ENCODE assay signal across 10 mouse cellular contexts in the genomic region with DNA sequence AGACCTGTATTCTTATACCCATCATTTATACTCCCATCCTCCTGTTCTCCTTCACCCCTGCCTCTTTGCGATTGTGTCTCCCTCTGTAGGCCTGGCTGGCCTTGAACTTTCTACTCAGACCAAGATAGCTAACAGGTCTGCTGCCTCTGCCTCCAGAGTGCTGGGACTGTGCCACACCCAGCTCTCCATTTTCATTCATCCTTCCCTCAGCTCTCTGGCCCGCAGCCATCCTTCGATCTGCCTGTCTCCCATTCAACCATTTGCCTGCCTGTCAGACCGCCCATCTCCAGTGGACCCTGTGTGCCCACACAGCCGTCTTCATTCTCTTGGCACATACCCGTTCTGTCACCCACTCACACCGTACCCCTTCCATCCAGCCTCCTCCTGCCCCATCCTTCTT. TPM values are rescaled to one million over a fixed set of nuclear protein-coding genes. Genes with fewer than 3 reads are reported as not detected.
A peak's percentile ranks its signal among the peaks of the same experiment; 100 is the strongest.
DNase-seq lines count a peak whose midpoint lies in the region; TF ChIP-seq lines count a peak whose summit lies in the region.
"Had no signal": no experiment of that assay in that cellular context is flagged by ENCODE, and none has a peak within 500 bp of the region (broad histone marks: within the 10 kb centered on the region; RNA-seq: fewer than 3 reads in every experiment).

No protein-coding gene starts in this region.

- H3K4me3 ChIP-seq in kidney, adult 2 months (ENCODE audit: insufficient read depth, low read depth, low read length): no peak overlapping the region
- no peak overlapping the region for H3K4me3 ChIP-seq in spleen, adult 2 months (ENCODE audit: extremely low read depth, insufficient read depth, insufficient read length)
- H3K4me3 ChIP-seq: midbrain, embryonic 12.5 days had no signal

- H3K4me1 ChIP-seq in kidney, adult 2 months (ENCODE audit: control insufficient read depth, insufficient read depth, low read length): peaks cover 25% of the 10 kb centered on the region
- H3K4me1 ChIP-seq in spleen, adult 2 months (ENCODE audit: control insufficient read depth, insufficient read depth, insufficient read length): peaks cover 12% of the 10 kb centered on the region; the same call in 1 of the 2 replicates

- no peak for TF ChIP-seq CTCF in kidney, adult 2 months (conservative IDR thresholded peaks at IDR 0.05; ENCODE audit: insufficient read depth, insufficient read length, low read depth, low read length)
- no peak for TF ChIP-seq CTCF in spleen, adult 2 months (IDR thresholded peaks at IDR 0.05; ENCODE audit: extremely low read depth, insufficient read depth, insufficient read length, insufficient replicate concordance)

- DNase-seq in cerebellum, adult 11-12 months: peak; percentile 34
- DNase-seq in cerebellum, postnatal 36 days: no peak
- DNase-seq in kidney, adult 2 months: no peak
- DNase-seq in kidney, adult 11 months: no peak
- no peak for DNase-seq in spleen, adult 2 months (ENCODE audit: low read depth in 1 of 2, low spot score in 2 of 2)
- no peak for DNase-seq in spleen, postnatal 36 days (ENCODE audit: low spot score in 2 of 2)
- no peak for DNase-seq in embryo, embryonic 9.5 days (ENCODE audit: extremely low spot score)
- DNase-seq in adipocyte (ENCODE audit: low spot score): no peak
- DNase-seq: lung, embryonic 14.5 days had no signal

- TF ChIP-seq POLR2A in kidney, adult 2 months (IDR thresholded peaks at IDR 0.05; ENCODE audit: low read depth, low read length): no peak
- no peak for TF ChIP-seq POLR2A in spleen, adult 2 months (IDR thresholded peaks at IDR 0.05; ENCODE audit: low read depth, low read length)

- no peaks in the 10 kb centered on the region for H3K27me3 ChIP-seq in kidney, adult 2 months (replicated peaks; ENCODE audit: control insufficient read depth, insufficient read depth, low read length)
- no peaks in the 10 kb centered on the region for H3K27me3 ChIP-seq in spleen, adult 2 months (ENCODE audit: control insufficient read depth, insufficient read depth, low read length)
- H3K27me3 ChIP-seq: midbrain, embryonic 12.5 days had no signal

- H3K27ac ChIP-seq in kidney, adult 2 months (ENCODE audit: insufficient read depth, low read depth, low read length): peak overlapping the region; percentile 43
- H3K27ac ChIP-seq in spleen, adult 2 months (ENCODE audit: insufficient read depth, low read length): peak overlapping the region; percentile 48; the same call in 1 of the 2 replicates

- no peaks in the 10 kb centered on the region for H3K36me3 ChIP-seq in kidney, adult 2 months (ENCODE audit: control insufficient read depth, insufficient read depth, low read length)
- no peaks in the 10 kb centered on the region for H3K36me3 ChIP-seq in spleen, adult 2 months (ENCODE audit: control insufficient read depth, insufficient read depth, low read length)
- H3K36me3 ChIP-seq: midbrain, embryonic 12.5 days had no signal

- WGBS in kidney, adult 2 months: 72% methylated on average over 7 of the region's 7 CpGs
- WGBS in spleen, adult 2 months: 89% methylated on average over 7 of the region's 7 CpGs

RNA-seq across cellular contexts. Expression of a gene that starts 36.2 kb away (rescaled TPM):
- 94.2 and 98.5 TPM in 2 replicates for polyA plus RNA-seq in kidney, adult 2 months (2012; rRNA removed)
- polyA plus RNA-seq in spleen, adult 2 months (2012; rRNA removed): 55.9 and 57.1 TPM in 2 replicates

RNA-seq across cellular contexts. Expression of a gene that starts 36.3 kb away (rescaled TPM):
- 147 and 158 TPM in 2 replicates for polyA plus RNA-seq in kidney, adult 2 months (2012; rRNA removed)
- 29.4 and 31.1 TPM in 2 replicates for polyA plus RNA-seq in spleen, adult 2 months (2012; rRNA removed)

RNA-seq across cellular contexts. Expression of a gene that starts 42.0 kb away (rescaled TPM):
- polyA plus RNA-seq in kidney, adult 2 months (2012; rRNA removed): 35.2 and 39.1 TPM in 2 replicates
- polyA plus RNA-seq in spleen, adult 2 months (2012; rRNA removed): 22.3 and 29.0 TPM in 2 replicates

RNA-seq across cellular contexts. Expression of a gene that starts 42.4 kb away (rescaled TPM):
- polyA plus RNA-seq in kidney, adult 2 months (2012; rRNA removed): 519 and 582 TPM in 2 replicates
- 64.7 and 87.1 TPM in 2 replicates for polyA plus RNA-seq in spleen, adult 2 months (2012; rRNA removed)
